Mouse (Mus musculus) stomach, postnatal 0 days (tissue): ENCODE measurements around the gene Sumf2. TPM values are rescaled to one million over a fixed set of nuclear protein-coding genes. Genes with fewer than 3 reads are reported as not detected.

Experiments used
- ATAC-seq: fragments of 200-750 bp; cut with Nextera tagmentation; 2 replicates; pipeline ENCODE4 v1.8.0; 2017; ENCODE audit not compliant: low FRiP score, low TSS enrichment
- DNase-seq: peaks from one replicate; pipeline ENCODE4 v3.0.0-alpha.2; 2016; ENCODE audit warnings: low spot score
- H3K27ac ChIP-seq: fragments of 300-500 bp; sonication (generic); replicated peaks from 2 replicates; pipeline ENCODE4 v1.5.1; 2014; ENCODE audit warnings: mild to moderate bottlenecking, control low read depth
- H3K27me3 ChIP-seq: fragments of 300-500 bp; sonication (generic); 2 replicates; pipeline ENCODE4 v1.6.1; 2014; ENCODE audit warnings: low read length; ENCODE audit not compliant: control insufficient read depth, insufficient read depth
- H3K36me3 ChIP-seq: fragments of 300-500 bp; sonication (generic); 2 replicates; pipeline ENCODE4 v1.6.1; 2014; ENCODE audit warnings: low read length, mixed read lengths; ENCODE audit not compliant: control insufficient read depth, insufficient read depth
- H3K4me1 ChIP-seq: fragments of 300-500 bp; sonication (generic); replicated peaks from 2 replicates; pipeline ENCODE4 v1.6.1; 2014; ENCODE audit warnings: antibody characterized with exemption; ENCODE audit not compliant: control insufficient read depth, insufficient read depth
- H3K4me2 ChIP-seq: fragments of 300-500 bp; sonication (generic); replicated peaks from 2 replicates; pipeline ENCODE4 v1.6.1; 2014; ENCODE audit warnings: low read depth, mild to moderate bottlenecking, control low read depth, moderate library complexity
- H3K4me3 ChIP-seq: fragments of 300-500 bp; sonication (generic); 2 replicates; pipeline ENCODE4 v1.5.1; 2014; ENCODE audit warnings: low read depth, low read length, control low read depth
- H3K9ac ChIP-seq: fragments of 300-500 bp; sonication (generic); 2 replicates; pipeline ENCODE4 v1.6.1; 2014; ENCODE audit warnings: mild to moderate bottlenecking, low read length, control low read depth, mixed read lengths
- H3K9me3 ChIP-seq: fragments of 300-500 bp; sonication (generic); 2 replicates; pipeline ENCODE4 v1.6.1; 2016; ENCODE audit warnings: low read length; ENCODE audit not compliant: control insufficient read depth
- CTCF ChIP-seq: IDR thresholded peaks from 2 replicates; pipeline ENCODE4 v1.5.1; 2016; ENCODE audit warnings: antibody characterized with exemption, low read depth, mild to moderate bottlenecking, moderate library complexity
- EP300 ChIP-seq: optimal IDR thresholded peaks from 2 replicates; pipeline ENCODE3; 2016; ENCODE audit warnings: antibody characterized with exemption
- WGBS: fragments of 180-500 bp; shearing (Covaris S2); extraction: QIAGEN DNeasy Blood & Tissue Kit; methylation state at CpG from one replicate; pipeline ENCODE4 v1.1.7; 2014; 5-methylcytosine and 5-hydroxymethylcytosine counted together
- polyA plus RNA-seq: library from polyadenylated mRNA; unstranded; fragments of >200 nt; fragmentation: Nextera tagmentation; extraction: Ambion mirVana; gene quantifications from 2 replicates; pipeline ENCODE4 v1.2.1, GENCODE M21; 2015

Gene Sumf2
- polyA plus RNA-seq, 1 experiment from 2014 or later = 27.3 TPM

DNA sequence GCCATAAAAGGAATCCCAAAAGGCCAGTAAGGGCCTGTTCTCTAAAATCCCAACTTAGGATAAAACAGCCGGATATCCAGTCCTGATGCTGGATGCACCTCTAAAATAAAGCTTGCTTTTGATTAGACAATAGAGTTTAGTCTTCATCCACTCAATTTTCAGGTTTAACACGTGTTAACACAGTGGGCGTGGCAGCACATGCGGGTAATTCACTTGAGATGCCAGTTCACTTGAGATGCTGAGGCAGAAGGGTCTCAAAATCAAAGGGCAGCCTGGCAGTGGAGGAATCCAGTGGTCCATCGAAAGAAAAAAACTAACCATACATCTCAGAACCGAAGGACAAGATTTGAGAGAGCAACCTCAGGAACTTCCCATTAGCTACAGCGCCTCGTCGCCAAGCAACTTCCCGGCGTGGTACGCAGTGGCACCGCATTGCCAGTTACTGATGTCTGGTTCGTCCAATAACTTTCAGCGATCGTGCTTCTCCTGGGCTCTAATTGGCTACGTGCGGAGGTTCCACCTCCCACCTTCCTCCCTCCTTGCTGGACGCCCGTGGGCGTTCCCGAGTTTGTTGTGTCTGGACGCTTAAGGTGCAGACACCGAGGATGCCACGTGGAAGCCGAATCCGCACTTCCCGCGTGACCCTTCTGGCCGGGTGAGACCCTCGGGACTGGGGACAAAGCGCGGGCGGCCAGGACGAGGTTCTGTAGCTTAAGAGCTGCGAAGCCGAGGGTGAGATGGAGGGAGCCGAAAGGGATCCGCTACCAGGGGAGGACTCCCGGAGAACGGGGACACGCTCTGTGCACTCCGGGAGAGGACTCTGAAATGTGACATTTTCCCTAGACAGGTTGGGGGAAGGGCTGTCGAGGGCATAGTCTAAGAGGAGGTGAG is 48.7 kb downstream of the Sumf2 start, which contains the start of gene Zbed5:
Zbed5 (plus strand) TSS at position 526 of the 891 bp plus-strand sequence.
- Histone ChIP-seq H3K27ac (no peak within 1 kb of the TSS), H3K27me3 (no peaks in the 10 kb centered on the region), H3K9me3 (no peaks in the 10 kb centered on the region), H3K4me2 (peak within 1 kb of the TSS; percentile 82), H3K9ac (peak within 1 kb of the TSS; percentile 63), H3K4me1 (no peaks in the 10 kb centered on the region), H3K4me3 (peak within 1 kb of the TSS; percentile 48), H3K36me3 (no peaks in the 10 kb centered on the region)
- DNase-seq (peak; percentile 91), ATAC-seq (peak; percentile 100)
- 3% methylated on average over 44 of the region's 44 CpGs for WGBS
- TF ChIP-seq EP300 (no peak), CTCF (no peak)

DNA sequence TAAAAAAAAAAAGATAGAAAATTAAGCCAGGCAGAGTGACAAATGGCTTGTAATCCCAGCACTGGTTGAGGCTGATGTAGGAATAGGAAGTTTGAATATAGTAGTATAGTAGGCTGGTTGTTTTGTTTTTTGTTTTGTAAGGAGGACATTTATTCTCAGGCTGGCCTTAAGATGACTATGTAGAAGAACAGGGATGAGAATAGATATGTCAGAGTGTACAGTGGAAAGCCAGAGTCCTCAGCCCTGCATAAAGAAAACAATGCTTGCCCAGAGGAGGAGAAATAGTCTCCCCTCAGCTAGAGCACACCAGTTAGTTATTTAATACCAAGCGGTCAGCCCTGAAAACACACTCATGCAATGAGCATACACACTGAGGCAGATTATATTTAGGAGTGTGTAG is 51.7 kb downstream of the Sumf2 start, which contains the start of gene Phkg1:
Phkg1 (minus strand) TSS at position 101 of the 400 bp plus-strand sequence.
- Histone ChIP-seq H3K27ac (no peak within 1 kb of the TSS), H3K9me3 (no peaks in the 10 kb centered on the region), H3K27me3 (no peaks in the 10 kb centered on the region), H3K4me1 (no peaks in the 10 kb centered on the region), H3K4me2 (no peak within 1 kb of the TSS), H3K36me3 (no peaks in the 10 kb centered on the region), H3K4me3 (no peak within 1 kb of the TSS), H3K9ac (no peak within 1 kb of the TSS)
- no peak for ATAC-seq
- WGBS = 93% methylated on average over 1 of the region's 1 CpGs
- no peak for TF ChIP-seq EP300
- no peak for DNase-seq

DNA sequence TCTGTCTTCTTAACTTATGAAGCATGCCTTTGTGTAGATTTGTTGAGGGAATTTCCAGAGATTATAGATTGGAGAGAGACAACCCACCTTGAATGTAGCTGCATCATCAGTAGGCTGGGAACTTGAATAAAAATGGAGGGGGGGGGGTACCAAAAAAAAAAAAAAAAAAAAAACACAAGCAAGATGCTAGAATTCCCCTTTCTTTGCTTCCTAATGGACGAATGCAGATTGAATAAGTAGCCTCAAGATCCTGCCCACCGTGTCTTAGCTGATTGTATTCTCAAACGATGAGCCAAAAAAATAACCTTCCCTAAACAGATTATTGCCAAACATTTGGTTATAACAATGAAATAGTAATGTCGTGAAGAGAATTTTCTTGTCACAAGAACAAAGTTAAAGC is 61.0 kb downstream of the Sumf2 start:
- ATAC-seq (no peak), DNase-seq (no peak)
- Histone ChIP-seq H3K27ac (no peak overlapping the region), H3K4me1 (0 out of 2 replicates have a peak, but pooled peaks cover 2% of the 10 kb centered on the region), H3K36me3 (no peaks in the 10 kb centered on the region), H3K27me3 (no peaks in the 10 kb centered on the region), H3K4me2 (peak overlapping the region; percentile 95), H3K4me3 (peak overlapping the region; percentile 58), H3K9ac (no peak overlapping the region), H3K9me3 (no peaks in the 10 kb centered on the region)
- WGBS = 25% methylated on average over 4 of the region's 4 CpGs
- no peak for TF ChIP-seq CTCF
- no peak for TF ChIP-seq EP300

DNA sequence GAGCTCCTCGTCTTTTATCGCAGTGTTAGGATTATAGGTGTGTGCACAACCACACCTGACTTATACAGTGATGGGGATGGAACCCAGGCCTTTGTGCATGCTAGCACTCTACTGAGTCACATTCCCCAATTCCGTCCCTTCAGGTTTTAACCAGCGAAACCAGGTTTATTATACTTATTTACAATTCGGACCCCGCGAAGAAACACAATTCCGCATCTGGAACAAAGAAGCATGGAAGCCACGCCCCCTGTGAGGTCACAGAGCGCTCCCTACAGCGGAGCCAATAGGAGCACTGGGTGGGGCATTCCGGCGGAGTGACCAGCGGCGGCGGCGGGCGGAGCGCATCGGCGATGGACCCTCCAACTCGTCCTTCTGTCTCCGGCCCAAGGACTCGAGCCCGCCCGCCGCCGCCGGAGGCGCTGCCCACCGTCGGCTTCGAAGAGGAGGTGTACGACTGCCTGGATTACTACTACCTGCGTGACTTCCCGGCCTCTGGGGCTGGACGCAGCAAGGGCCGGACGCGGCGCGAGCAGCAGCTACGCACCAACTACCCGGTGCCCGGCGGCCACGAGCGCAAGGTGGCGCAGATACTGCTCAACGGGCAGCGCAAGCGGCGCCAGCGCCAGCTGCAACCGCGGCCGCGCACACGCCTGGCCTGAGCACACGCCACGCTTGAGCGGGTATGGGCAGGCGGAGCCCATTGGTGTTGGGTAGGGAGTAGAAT is 61.6 kb downstream of the Sumf2 start, which contains the start of gene Nupr1l:
Nupr1l (plus strand) TSS at position 299 of the 724 bp plus-strand sequence.
- H3K4me3 ChIP-seq = peak within 1 kb of the TSS; percentile 58
- no peaks in the 10 kb centered on the region for H3K36me3 ChIP-seq
- H3K9me3 ChIP-seq = no peaks in the 10 kb centered on the region
- H3K27me3 ChIP-seq = no peaks in the 10 kb centered on the region
- peak within 1 kb of the TSS; percentile 74 for H3K9ac ChIP-seq
- DNase-seq (peak; percentile 93), ATAC-seq (peak; percentile 97)
- peak within 1 kb of the TSS; percentile 85 for H3K27ac ChIP-seq
- peak within 1 kb of the TSS; percentile 95 for H3K4me2 ChIP-seq
- H3K4me1 ChIP-seq = 0 out of 2 replicates have a peak, but pooled peaks cover 2% of the 10 kb centered on the region
- under 1% methylated on average over 62 of the region's 63 CpGs for WGBS
- TF ChIP-seq CTCF = peak; percentile 61
- TF ChIP-seq EP300 = no peak

DNA sequence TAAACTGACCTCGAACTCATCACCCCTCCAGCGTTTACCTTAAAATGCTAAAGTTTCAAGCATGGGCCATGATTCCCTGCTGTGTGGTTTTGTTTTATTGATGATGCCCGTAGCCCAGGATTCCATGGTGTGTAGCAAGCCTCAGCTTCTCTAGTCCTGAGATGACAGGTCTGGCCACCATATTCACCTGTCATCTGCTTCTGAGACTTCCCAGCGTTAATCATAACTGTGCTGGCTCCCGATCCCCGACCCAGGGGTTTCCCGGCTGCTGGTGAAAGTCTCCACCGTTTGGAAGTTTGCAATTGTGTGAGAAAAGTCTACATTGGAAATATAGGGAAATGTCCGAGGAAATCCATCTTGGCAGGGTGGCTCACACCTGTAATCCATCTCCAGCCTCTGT is 62.4 kb downstream of the Sumf2 start:
- Histone ChIP-seq H3K27ac (no peak overlapping the region), H3K9ac (peak overlapping the region; percentile 74), H3K27me3 (no peaks in the 10 kb centered on the region), H3K4me2 (peak overlapping the region; percentile 95), H3K4me1 (0 out of 2 replicates have a peak, but pooled peaks cover 2% of the 10 kb centered on the region), H3K4me3 (peak overlapping the region; percentile 58), H3K36me3 (no peaks in the 10 kb centered on the region), H3K9me3 (no peaks in the 10 kb centered on the region)
- 63% methylated on average over 9 of the region's 9 CpGs for WGBS
- ATAC-seq (no peak), DNase-seq (no peak)
- TF ChIP-seq EP300 (no peak), CTCF (no peak)
